Mouse (Mus musculus) liver, embryonic 14.5 days (tissue): Measurements from ENCODE around the gene Sfi1.

Experiments
- CTCF ChIP-seq: IDR thresholded peaks from 2 replicates; pipeline ENCODE4 v1.5.1; 2016; ENCODE audit warnings: antibody characterized with exemption, low read depth, control low read depth
- EP300 ChIP-seq: IDR thresholded peaks from 2 replicates; pipeline ENCODE4 v1.6.1; 2016; ENCODE audit warnings: antibody characterized with exemption, low read depth

DNA sequence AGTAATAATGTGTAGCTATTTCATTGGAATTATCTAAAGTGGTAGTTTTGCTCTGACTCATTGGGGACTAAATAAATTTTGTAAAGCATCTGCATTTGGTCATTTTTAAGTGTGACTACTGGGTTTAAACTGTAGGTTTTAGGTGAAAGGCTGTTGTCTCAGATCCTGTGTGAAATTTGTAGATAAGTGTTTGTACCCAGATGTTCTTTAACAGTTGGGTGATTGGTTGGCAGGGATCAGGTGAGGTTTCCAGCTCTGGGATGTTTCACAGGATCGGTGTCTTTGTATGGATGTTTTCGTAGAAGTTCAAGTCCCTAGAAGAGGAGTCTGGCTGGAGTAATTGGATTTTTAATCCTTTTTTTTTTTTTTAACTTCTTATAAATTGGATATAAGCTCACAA is 10.5 kb upstream of the Sfi1 start:
- no peak for TF ChIP-seq CTCF
- no peak for TF ChIP-seq EP300
